Mouse (Mus musculus): ENCODE results near the gene Atf7ip2. TPM values are rescaled to one million over a fixed set of nuclear protein-coding genes. Genes with fewer than 3 reads are reported as not detected.

Gene Atf7ip2
- total RNA-seq, 2 experiments from 2014 or later = not detected

DNA sequence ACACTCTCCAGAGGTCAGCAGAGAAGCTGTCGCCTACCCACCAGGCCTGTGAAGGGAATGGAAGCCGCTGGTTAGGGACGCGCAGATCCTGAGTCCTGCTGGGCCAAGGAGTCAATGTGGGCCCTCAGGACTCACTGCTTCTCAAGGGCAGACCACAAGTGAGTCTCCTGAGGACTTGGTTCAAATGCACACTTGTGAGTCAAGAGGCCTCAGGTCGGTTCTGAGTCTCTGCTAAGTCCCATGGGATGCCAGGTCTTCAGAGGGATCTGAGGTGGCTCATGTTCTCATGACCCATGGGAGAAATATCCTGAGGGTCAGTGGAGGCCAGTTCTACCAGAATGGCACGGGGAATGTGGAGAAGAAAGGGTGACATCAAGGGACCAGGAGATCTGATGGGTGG, 95.6 kb downstream of the Atf7ip2 start:
- DNase-seq (ENCODE audit: extremely low spot score in 1 of 2, low spot score in 1 of 2) = no peak

DNA sequence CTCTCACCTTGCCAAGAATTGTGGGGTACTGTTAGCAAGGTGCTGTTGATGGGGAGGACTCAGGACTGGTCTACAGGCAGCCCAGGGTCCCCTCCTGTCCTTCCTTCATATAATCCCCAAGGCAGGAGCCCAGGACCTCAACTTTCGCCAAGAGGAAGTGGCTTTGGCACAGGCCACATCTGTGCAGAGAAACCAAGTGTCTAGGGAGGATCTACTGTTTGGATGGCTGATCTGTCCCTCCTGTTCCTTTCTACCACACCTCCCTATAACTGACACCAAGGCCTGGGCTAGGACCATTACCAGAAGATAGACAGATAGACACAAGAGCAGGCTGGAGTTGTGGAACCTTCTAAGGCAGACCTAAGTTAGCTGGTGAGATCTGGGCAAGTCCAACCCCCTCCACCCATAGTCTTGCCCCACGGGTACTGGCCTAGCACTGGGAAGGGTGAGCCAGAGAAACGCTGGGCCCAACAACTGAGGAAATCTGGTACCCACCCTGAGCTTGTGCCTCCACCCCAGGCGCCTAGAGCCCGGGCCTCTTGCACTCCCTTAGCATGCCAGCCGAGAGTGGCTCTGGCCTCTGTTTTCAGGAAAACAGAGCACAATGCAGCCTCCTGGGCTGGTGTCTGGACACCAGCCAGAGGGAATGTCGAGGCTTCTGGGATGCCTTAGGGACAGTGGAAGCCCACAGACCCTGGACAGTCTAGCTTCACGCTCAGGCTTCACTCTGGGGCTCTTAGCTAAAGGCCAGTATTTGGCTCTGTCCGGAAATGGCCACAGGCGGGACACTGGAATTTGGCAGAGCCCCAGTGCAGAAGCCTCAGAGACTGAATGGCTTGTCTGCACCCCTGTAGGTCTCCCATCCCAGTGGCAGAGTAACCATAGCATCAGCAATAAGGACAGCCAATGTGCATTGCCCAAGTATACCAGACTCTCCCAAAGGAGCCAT, 105.5 kb downstream of the Atf7ip2 start:
- DNase-seq (ENCODE audit: extremely low spot score in 1 of 2, low spot score in 1 of 2) = no peak

DNA sequence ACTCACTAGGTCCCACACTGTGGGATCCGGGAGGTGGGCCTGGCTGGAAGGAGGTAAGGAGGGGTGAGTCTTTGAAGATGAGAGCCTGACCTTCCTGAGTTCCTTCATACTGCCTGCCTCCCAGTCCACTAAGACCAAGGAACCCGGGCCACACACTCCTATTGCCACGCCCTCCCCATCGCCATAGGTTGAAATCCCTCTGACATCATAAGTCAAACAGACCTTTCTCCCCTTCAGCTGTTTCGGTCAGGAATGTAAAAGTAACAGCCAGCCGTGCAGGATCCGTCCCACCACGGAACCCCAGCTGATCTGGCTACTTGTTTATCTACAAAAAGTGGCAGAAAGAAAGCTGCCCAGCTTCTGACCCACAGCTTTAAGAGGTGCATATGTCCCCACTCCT, 107.1 kb downstream of the Atf7ip2 start:
- DNase-seq (ENCODE audit: extremely low spot score in 1 of 2, low spot score in 1 of 2) = no peak

DNA sequence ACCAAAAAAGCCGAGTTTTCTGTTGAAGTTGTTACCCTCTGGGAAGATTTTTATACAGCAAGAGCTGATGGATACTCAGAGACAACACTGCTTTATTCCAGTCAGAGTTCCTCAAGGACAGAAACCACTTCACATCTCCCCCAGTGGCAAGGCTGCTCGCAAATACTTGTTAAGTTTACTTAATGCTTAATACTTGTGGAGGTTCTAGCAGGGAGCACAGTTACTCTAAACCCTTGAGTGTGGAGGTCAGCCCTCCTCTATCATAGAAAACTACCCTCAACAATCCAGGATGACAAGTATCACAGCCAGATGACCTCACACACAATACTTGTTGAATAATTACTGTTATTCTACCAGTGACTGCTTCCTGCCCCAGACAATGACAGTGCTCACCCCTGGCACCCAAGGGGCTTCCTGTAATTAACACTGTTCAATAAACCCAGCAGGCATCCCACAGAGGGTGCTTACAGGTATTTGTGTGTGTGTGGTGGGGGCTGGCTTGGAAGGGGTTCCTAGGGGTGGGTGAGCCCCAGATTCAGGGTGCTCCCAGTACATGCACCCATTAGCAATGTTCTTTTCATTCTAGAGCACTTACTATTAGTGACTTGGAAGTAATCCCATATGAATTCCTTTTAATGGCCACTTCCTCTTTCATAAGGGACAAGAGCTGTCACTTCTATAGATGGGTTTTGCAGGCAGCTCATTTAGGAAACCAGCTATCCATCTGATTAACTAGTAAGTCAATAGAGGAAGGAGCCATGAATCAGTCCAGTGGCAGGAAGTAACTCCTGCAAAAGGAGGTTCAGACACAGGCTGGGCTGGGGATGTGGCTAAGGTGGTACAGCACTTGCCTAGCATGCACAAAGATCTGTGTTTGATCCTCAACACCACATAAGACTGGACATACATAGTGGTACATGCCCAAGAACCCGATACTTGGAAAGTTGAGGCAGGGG, 108.0 kb downstream of the Atf7ip2 start:
- DNase-seq (ENCODE audit: extremely low spot score in 1 of 2, low spot score in 1 of 2) = no peak

Small RNAs within 50 kb of the gene (microRNA-seq; reads per million reads assigned to microRNA genes)
- gene Gm22932 = 0 reads per million in 2 experiments

Other genes starting within 250 kb of the Atf7ip2 start
- 100 to 1,000 TPM; 304 to 416 TPM for gene Grin2a, start 197.2 kb upstream of the Atf7ip2 start, total RNA-seq (2021)
- gene Rpl39l, start 22.5 kb upstream of the Atf7ip2 start, total RNA-seq (2021) = not detected
- 10 to 100 TPM; 18.4 to 19.1 TPM for gene Emp2, start 121.3 kb downstream of the Atf7ip2 start, total RNA-seq (2021)
- 1 to 10 TPM; 6.6 TPM for gene Tekt5, start 202.8 kb downstream of the Atf7ip2 start, total RNA-seq (2021)
- 10 to 100 TPM; 16.5 to 17.6 TPM for gene Nubp1, start 219.2 kb downstream of the Atf7ip2 start, total RNA-seq (2021)